Mouse (Mus musculus): ENCODE results near the gene Farsa. TPM values are rescaled to one million over a fixed set of nuclear protein-coding genes. Genes with fewer than 3 reads are reported as not detected.
A peak's percentile ranks its signal among the peaks of the same experiment; 100 is the strongest.
"Not testable (repeated sequence)": the region's sequence is repeated elsewhere in the genome, so short reads cannot be mapped to it uniquely, and the experiment has no call there.

Gene Farsa
- polyA plus RNA-seq, 1 experiment: 59.1 TPM

DNA sequence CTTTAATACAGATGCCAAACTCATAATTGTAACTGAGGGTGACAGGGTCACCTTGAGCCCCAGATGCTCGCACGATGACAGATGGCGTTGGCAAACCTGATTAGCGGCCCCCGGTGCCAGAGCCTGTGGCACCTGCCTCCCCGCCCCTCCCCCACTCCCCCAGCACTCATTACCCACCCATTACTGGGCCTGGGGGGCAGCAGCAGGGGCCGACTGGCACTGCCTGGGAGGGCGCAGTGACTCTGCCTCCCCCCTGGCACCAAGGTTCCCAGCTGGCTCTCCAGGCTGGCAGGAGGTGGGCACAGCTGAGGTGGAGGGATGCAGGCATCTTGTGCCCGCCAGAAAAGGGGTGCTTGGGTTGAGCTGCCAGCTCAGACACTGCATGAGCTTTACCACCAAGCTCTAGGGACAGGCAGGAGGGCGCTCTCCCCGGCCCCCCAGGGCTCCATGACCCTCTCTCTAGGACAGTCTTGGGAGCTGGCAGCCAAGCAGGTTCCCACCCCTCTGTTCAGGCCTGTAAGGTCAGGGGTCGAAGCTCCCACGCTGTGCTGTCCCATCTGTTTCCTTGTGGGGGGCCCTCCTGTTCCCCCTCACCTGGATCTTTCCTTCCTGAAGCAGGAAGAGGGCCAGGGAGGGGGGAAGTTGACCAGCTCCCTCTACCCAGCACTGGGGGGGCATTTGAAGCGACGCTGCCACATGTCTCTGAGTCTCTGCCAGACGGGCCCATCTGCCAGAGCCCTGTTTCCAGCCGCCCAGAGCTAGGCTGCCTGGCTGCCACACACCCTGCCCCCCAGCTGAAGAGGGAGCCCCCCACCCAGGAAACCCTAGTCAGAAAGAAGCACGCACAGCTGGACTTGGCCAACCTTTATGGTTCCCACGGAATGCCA lies 42.0 kb upstream of the Farsa start:
- no peak for TF ChIP-seq POLR2A (IDR thresholded peaks at IDR 0.05; ENCODE audit: borderline replicate concordance, control insufficient read depth, low read depth, low read length)
- no peak for TF ChIP-seq CTCF (IDR thresholded peaks at IDR 0.05; ENCODE audit: control insufficient read depth, insufficient read depth, low read length)
- Histone ChIP-seq H3K4me1 (ENCODE audit: control insufficient read depth, insufficient read depth, low read length) (no peaks in the 10 kb centered on the region; the same call in 1 of the 2 replicates), H3K27ac (ENCODE audit: control insufficient read depth, insufficient read depth, low read depth, low read length, poor library complexity) (peak overlapping the region; percentile 14; the same call in 1 of the 2 replicates), H3K4me3 (replicated peaks; ENCODE audit: control insufficient read depth, low read depth, low read length) (no peak overlapping the region)
- 34% methylated on average over 19 of the region's 19 CpGs for WGBS

- no peak overlapping the region for H3K27ac ChIP-seq (ENCODE audit: control insufficient read depth, insufficient read depth, low read depth, low read length, poor library complexity)
- H3K4me1 ChIP-seq (ENCODE audit: control insufficient read depth, insufficient read depth, low read length): no peaks in the 10 kb centered on the region; the same call in 1 of the 2 replicates
- 10% methylated on average over 9 of the region's 9 CpGs for WGBS
- TF ChIP-seq CTCF (IDR thresholded peaks at IDR 0.05; ENCODE audit: control insufficient read depth, insufficient read depth, low read length): peak; percentile 98
- 0 out of 2 replicates have a peak, but pooled peaks have one; percentile 14 for TF ChIP-seq POLR2A (IDR thresholded peaks at IDR 0.05; ENCODE audit: borderline replicate concordance, control insufficient read depth, low read depth, low read length)
- H3K4me3 ChIP-seq (replicated peaks; ENCODE audit: control insufficient read depth, low read depth, low read length): no peak overlapping the region
Measured at GRCm38 (mm10) chr8:84815547-84815946, 41.2 kb upstream of the Farsa start.

DNA sequence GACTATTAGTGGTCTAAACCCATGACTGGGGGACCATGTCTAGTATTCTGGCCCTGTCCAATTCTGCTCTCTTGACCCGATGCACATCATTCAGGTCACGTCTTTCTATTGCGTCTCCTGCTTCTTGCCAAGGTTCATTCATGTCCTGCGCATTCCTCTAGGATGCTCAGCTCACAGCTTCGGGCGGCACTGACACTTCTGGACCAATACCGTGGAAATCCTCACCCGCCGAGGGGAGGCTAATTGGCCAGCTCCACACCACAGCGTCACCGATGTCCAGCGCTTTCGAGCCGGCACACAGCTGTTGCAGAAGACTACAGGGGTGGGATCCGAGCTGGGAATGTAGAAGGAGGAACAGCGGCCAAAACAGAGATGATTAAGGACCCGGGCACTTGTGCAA lies 40.7 kb upstream of the Farsa start:
- 87% methylated on average over 17 of the region's 17 CpGs for whole genome bisulfite sequencing
- H3K4me3 ChIP-seq (replicated peaks; ENCODE audit: control insufficient read depth, low read depth, low read length): no peak overlapping the region
- H3K4me1 ChIP-seq (ENCODE audit: control insufficient read depth, insufficient read depth, low read length): no peaks in the 10 kb centered on the region; the same call in 1 of the 2 replicates
- TF ChIP-seq POLR2A (IDR thresholded peaks at IDR 0.05; ENCODE audit: borderline replicate concordance, control insufficient read depth, low read depth, low read length): no peak
- no peak for TF ChIP-seq CTCF (IDR thresholded peaks at IDR 0.05; ENCODE audit: control insufficient read depth, insufficient read depth, low read length)
- H3K27ac ChIP-seq (ENCODE audit: control insufficient read depth, insufficient read depth, low read depth, low read length, poor library complexity): no peak overlapping the region

- no peak for TF ChIP-seq CTCF (IDR thresholded peaks at IDR 0.05; ENCODE audit: control insufficient read depth, insufficient read depth, low read length)
- no peak for TF ChIP-seq POLR2A (IDR thresholded peaks at IDR 0.05; ENCODE audit: borderline replicate concordance, control insufficient read depth, low read depth, low read length)
- Histone ChIP-seq H3K4me3 (replicated peaks; ENCODE audit: control insufficient read depth, low read depth, low read length) (no peak within 1 kb of the TSS), H3K27ac (ENCODE audit: control insufficient read depth, insufficient read depth, low read depth, low read length, poor library complexity) (no peak within 1 kb of the TSS), H3K4me1 (ENCODE audit: control insufficient read depth, insufficient read depth, low read length) (no peaks in the 10 kb centered on the region)
- 91% methylated on average over 3 of the region's 3 CpGs for WGBS
Measured at GRCm38 (mm10) chr8:84822723-84823122, 34.1 kb upstream of the Farsa start, which contains the start of gene Dand5. Gene Dand5, minus strand, starts transcription at chr8:84822823.

DNA sequence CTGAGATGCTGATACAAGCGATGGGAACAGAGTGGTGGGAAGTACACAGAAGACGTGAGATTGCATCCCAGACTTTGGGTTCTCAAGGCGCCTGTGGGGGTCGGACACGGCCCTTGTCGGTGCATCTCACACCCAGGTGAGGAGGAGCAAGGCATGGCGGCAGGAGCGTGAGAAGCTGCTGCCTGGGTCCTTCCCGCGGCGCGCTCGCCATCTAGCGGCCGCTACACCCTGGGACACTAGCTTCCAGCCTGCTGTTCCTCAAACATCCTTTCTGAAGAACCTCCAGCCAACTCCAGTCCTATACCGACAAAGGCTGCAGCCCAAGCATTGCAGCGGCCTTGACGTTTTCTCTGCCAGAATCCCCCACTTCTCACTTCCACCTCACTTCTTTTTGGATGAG lies 33.1 kb upstream of the Farsa start:
- TF ChIP-seq CTCF (IDR thresholded peaks at IDR 0.05; ENCODE audit: control insufficient read depth, insufficient read depth, low read length) (peak; percentile 95), POLR2A (IDR thresholded peaks at IDR 0.05; ENCODE audit: borderline replicate concordance, control insufficient read depth, low read depth, low read length) (no peak)

DNA sequence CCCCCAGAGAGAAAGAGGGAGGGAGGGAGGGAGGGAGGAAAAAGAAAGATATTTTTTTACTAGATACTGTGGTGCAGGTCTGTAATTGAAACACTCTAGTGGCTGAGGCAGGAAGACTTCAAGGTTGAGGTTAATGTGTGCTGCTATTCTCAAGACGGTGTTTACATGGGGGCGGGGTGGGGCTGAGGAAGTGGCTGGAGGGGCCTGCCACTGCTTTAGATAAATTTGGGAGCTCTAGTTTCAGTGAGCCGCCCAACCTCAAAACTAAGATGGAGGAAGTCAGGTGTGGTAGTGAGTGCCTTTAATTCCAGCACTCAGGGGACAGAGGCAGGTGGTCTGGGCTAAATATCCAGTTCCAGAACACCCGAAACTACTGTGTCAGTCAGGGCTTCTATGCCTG lies 31.2 kb upstream of the Farsa start:
- no peaks in the 10 kb centered on the region for H3K4me1 ChIP-seq (ENCODE audit: control insufficient read depth, insufficient read depth, low read length)
- no peak overlapping the region for H3K4me3 ChIP-seq (replicated peaks; ENCODE audit: control insufficient read depth, low read depth, low read length)
- 18% methylated on average over 4 of the region's 4 CpGs for WGBS
- H3K27ac ChIP-seq (ENCODE audit: control insufficient read depth, insufficient read depth, low read depth, low read length, poor library complexity): peak overlapping the region; percentile 41
- TF ChIP-seq POLR2A (IDR thresholded peaks at IDR 0.05; ENCODE audit: borderline replicate concordance, control insufficient read depth, low read depth, low read length): no peak
- no peak for TF ChIP-seq CTCF (IDR thresholded peaks at IDR 0.05; ENCODE audit: control insufficient read depth, insufficient read depth, low read length)

More for the DNA sequence above, 33.1 kb upstream of the Farsa start:
- 4% methylated on average over 18 of the region's 18 CpGs for WGBS
- no peak overlapping the region for H3K4me3 ChIP-seq (replicated peaks; ENCODE audit: control insufficient read depth, low read depth, low read length)
- H3K27ac ChIP-seq (ENCODE audit: control insufficient read depth, insufficient read depth, low read depth, low read length, poor library complexity): no peak overlapping the region
- no peaks in the 10 kb centered on the region for H3K4me1 ChIP-seq (ENCODE audit: control insufficient read depth, insufficient read depth, low read length)

DNA sequence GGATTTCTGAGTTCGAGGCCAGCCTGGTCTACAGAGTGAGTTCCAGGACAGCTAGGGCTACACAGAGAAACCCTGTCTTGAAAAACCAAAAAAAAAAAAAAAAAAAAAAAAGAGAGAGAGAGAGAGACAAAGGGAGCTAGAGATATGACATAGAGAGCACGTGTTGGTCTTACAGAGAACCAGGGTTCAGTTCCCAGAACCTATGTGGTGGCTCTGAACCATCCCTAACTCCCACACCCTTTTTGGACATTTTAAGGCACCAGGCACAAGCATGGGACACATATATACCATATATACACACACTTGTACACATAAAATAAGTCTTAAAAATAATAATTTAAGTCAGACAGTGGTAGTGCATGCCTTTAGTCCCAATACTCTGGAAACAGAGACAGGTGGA lies 30.3 kb upstream of the Farsa start:
- not testable (repeated sequence) for H3K27ac ChIP-seq (ENCODE audit: control insufficient read depth, insufficient read depth, low read depth, low read length, poor library complexity); H3K4me3 ChIP-seq (replicated peaks; ENCODE audit: control insufficient read depth, low read depth, low read length); H3K4me1 ChIP-seq (ENCODE audit: control insufficient read depth, insufficient read depth, low read length)
- WGBS: 94% methylated on average over 2 of the region's 2 CpGs

GRCm38 (mm10) chr8:84831490-84831889 lies 25.3 kb upstream of the Farsa start, which contains the start of gene Gadd45gip1:
Gene Gadd45gip1, plus strand, starts transcription at chr8:84831522.
- H3K4me1 ChIP-seq (ENCODE audit: control insufficient read depth, insufficient read depth, low read length): no peaks in the 10 kb centered on the region; the same call in 1 of the 2 replicates
- peak within 1 kb of the TSS; percentile 100 for H3K4me3 ChIP-seq (replicated peaks; ENCODE audit: control insufficient read depth, low read depth, low read length)
- WGBS: 10% methylated on average over 11 of the region's 11 CpGs
- TF ChIP-seq POLR2A (IDR thresholded peaks at IDR 0.05; ENCODE audit: borderline replicate concordance, control insufficient read depth, low read depth, low read length) (no peak), CTCF (IDR thresholded peaks at IDR 0.05; ENCODE audit: control insufficient read depth, insufficient read depth, low read length) (peak; percentile 60)
- peak within 1 kb of the TSS; percentile 88 for H3K27ac ChIP-seq (ENCODE audit: control insufficient read depth, insufficient read depth, low read depth, low read length, poor library complexity)

Measured in bone marrow, adult 2 months (tissue).